Comparison of ENCODE assay signal across 15 mouse cellular contexts in genomic region chr13:116528289-116528688, GRCm38 (mm10).
"Had no signal": no experiment of that assay in that cellular context is flagged by ENCODE, and none has a peak within 500 bp of the region (broad histone marks: within the 10 kb centered on the region; RNA-seq: fewer than 3 reads in every experiment).

No protein-coding gene starts in this region.

- DNase-seq: kidney, adult 8-10 months; kidney, postnatal 10 days; left cerebral cortex, postnatal 4 days; lung, adult 18-20 months; lung, postnatal 4 days; right cerebral cortex, adult 18-20 months; right cerebral cortex, postnatal 25 days; thymus, adult 18-20 months; thymus, postnatal 14 days had no signal

- H3K27me3 ChIP-seq: limb, embryonic 13.5 days had no signal

- H3K9me3 ChIP-seq: limb, embryonic 13.5 days; midbrain, embryonic 10.5 days had no signal

- H3K9ac ChIP-seq: limb, embryonic 13.5 days; liver, embryonic 14.5 days had no signal

- H3K27ac ChIP-seq: limb, embryonic 13.5 days; liver, embryonic 14.5 days; midbrain, embryonic 10.5 days had no signal

- ATAC-seq: intestine, postnatal 0 days; lung, postnatal 0 days; midbrain, embryonic 16.5 days had no signal

- H3K4me3 ChIP-seq: limb, embryonic 13.5 days; midbrain, embryonic 10.5 days had no signal

- H3K4me2 ChIP-seq: limb, embryonic 13.5 days had no signal

- H3K36me3 ChIP-seq: limb, embryonic 13.5 days; midbrain, embryonic 10.5 days had no signal
